Mouse (Mus musculus): ENCODE results near the gene 1700014D04Rik. TPM values are rescaled to one million over a fixed set of nuclear protein-coding genes. Genes with fewer than 3 reads are reported as not detected.
"Not testable (repeated sequence)": the region's sequence is repeated elsewhere in the genome, so short reads cannot be mapped to it uniquely, and the experiment has no call there.

Gene 1700014D04Rik
- polyA plus RNA-seq, 1 experiment, result not detected

- H3K4me2 ChIP-seq (ENCODE audit: low read depth), result no peak overlapping the region
- no peak overlapping the region for H3ac ChIP-seq (ENCODE audit: control insufficient read depth, insufficient read length)
- no peaks in the 10 kb centered on the region for H3K36me3 ChIP-seq (ENCODE audit: control insufficient read depth, insufficient read depth)
Observed at GRCm38 (mm10) chr13:59704562-59704961, 42.0 kb downstream of the 1700014D04Rik start.

GRCm38 (mm10) chr13:59703514-59703913, 43.0 kb downstream of the 1700014D04Rik start:
- Histone ChIP-seq H3K36me3 (ENCODE audit: control insufficient read depth, insufficient read depth) (no peaks in the 10 kb centered on the region), H3K79me2 (ENCODE audit: control insufficient read depth, insufficient read depth) (no peaks in the 10 kb centered on the region), H3K27me3 (ENCODE audit: control insufficient read depth, insufficient read depth, insufficient read length) (peaks cover 41% of the 10 kb centered on the region), H3K4me2 (ENCODE audit: low read depth) (no peak overlapping the region), H3K4me3 (no peak overlapping the region), H3ac (ENCODE audit: control insufficient read depth, insufficient read length) (no peak overlapping the region)
- no peak for TF ChIP-seq REST (IDR thresholded peaks at IDR 0.05; ENCODE audit: insufficient read depth, insufficient read length)
- TF ChIP-seq MYOD1 (IDR thresholded peaks at IDR 0.05; ENCODE audit: control insufficient read depth in 1 of 3, insufficient read length in 2 of 3, low read depth in 2 of 3), result no peak
- no peak for TF ChIP-seq MYOG (IDR thresholded peaks at IDR 0.05; ENCODE audit: control insufficient read depth in 1 of 3, insufficient read depth in 1 of 3, insufficient read length in 2 of 3, low read depth in 2 of 3)
- no peak for TF ChIP-seq TCF3 (IDR thresholded peaks at IDR 0.05; ENCODE audit: insufficient read length, low read depth)
- no peak for TF ChIP-seq POLR2AphosphoS2 (IDR thresholded peaks at IDR 0.05; ENCODE audit: insufficient read length, low read depth)
- no peak for TF ChIP-seq CEBPB (IDR thresholded peaks at IDR 0.05; ENCODE audit: insufficient read depth, poor library complexity, severe bottlenecking)
- no peak for TF ChIP-seq MAX (IDR thresholded peaks at IDR 0.05; ENCODE audit: low read depth)
- TF ChIP-seq TCF12 (IDR thresholded peaks at IDR 0.05; ENCODE audit: insufficient read depth, poor library complexity, severe bottlenecking), result no peak
- TF ChIP-seq USF1 (IDR thresholded peaks at IDR 0.05; ENCODE audit: low read depth), result no peak
- no peak for TF ChIP-seq SRF (IDR thresholded peaks at IDR 0.05; ENCODE audit: control insufficient read depth, insufficient read length, low read depth)
- no peak for TF ChIP-seq E2F4 (IDR thresholded peaks at IDR 0.05; ENCODE audit: insufficient read depth)
- no peak for TF ChIP-seq POLR2A (IDR thresholded peaks at IDR 0.05; ENCODE audit: insufficient read length, low read depth)

More at GRCm38 (mm10) chr13:59704562-59704961, 42.0 kb downstream of the 1700014D04Rik start:
- TF ChIP-seq TCF12 (IDR thresholded peaks at IDR 0.05; ENCODE audit: insufficient read depth, poor library complexity, severe bottlenecking), result no peak
- Histone ChIP-seq H3K27me3 (ENCODE audit: control insufficient read depth, insufficient read depth, insufficient read length) (peaks cover 38% of the 10 kb centered on the region), H3K4me3 (no peak overlapping the region), H3K79me2 (ENCODE audit: control insufficient read depth, insufficient read depth) (no peaks in the 10 kb centered on the region)

- H3ac ChIP-seq (ENCODE audit: control insufficient read depth, insufficient read length); H3K36me3 ChIP-seq (ENCODE audit: control insufficient read depth, insufficient read depth); H3K79me2 ChIP-seq (ENCODE audit: control insufficient read depth, insufficient read depth); H3K4me2 ChIP-seq (ENCODE audit: low read depth); H3K4me3 ChIP-seq: not testable (repeated sequence)
- H3K27me3 ChIP-seq (ENCODE audit: control insufficient read depth, insufficient read depth, insufficient read length), result peaks cover 43% of the 10 kb centered on the region
Observed at GRCm38 (mm10) chr13:59700137-59700536, 46.4 kb downstream of the 1700014D04Rik start.

- H3K79me2 ChIP-seq (ENCODE audit: control insufficient read depth, insufficient read depth), result no peaks in the 10 kb centered on the region
- no peak overlapping the region for H3ac ChIP-seq (ENCODE audit: control insufficient read depth, insufficient read length)
- no peak overlapping the region for H3K4me2 ChIP-seq (ENCODE audit: low read depth)
- H3K27me3 ChIP-seq (ENCODE audit: control insufficient read depth, insufficient read depth, insufficient read length), result peaks cover 33% of the 10 kb centered on the region
- H3K36me3 ChIP-seq (ENCODE audit: control insufficient read depth, insufficient read depth), result no peaks in the 10 kb centered on the region
- H3K4me3 ChIP-seq, result no peak overlapping the region
- TF ChIP-seq MYOD1 (IDR thresholded peaks at IDR 0.05; ENCODE audit: control insufficient read depth in 1 of 3, insufficient read length in 2 of 3, low read depth in 2 of 3), result no peak
- TF ChIP-seq TCF12 (IDR thresholded peaks at IDR 0.05; ENCODE audit: insufficient read depth, poor library complexity, severe bottlenecking), result no peak
- no peak for TF ChIP-seq MAX (IDR thresholded peaks at IDR 0.05; ENCODE audit: low read depth)
- TF ChIP-seq SRF (IDR thresholded peaks at IDR 0.05; ENCODE audit: control insufficient read depth, insufficient read length, low read depth), result no peak
- no peak for TF ChIP-seq E2F4 (IDR thresholded peaks at IDR 0.05; ENCODE audit: insufficient read depth)
- TF ChIP-seq REST (IDR thresholded peaks at IDR 0.05; ENCODE audit: insufficient read depth, insufficient read length), result no peak
- no peak for TF ChIP-seq POLR2A (IDR thresholded peaks at IDR 0.05; ENCODE audit: insufficient read length, low read depth)
- no peak for TF ChIP-seq CEBPB (IDR thresholded peaks at IDR 0.05; ENCODE audit: insufficient read depth, poor library complexity, severe bottlenecking)
Observed at GRCm38 (mm10) chr13:59699131-59699530, 47.4 kb downstream of the 1700014D04Rik start.

- Histone ChIP-seq H3K36me3 (ENCODE audit: control insufficient read depth, insufficient read depth) (no peaks in the 10 kb centered on the region), H3K4me2 (ENCODE audit: low read depth) (no peak overlapping the region), H3K79me2 (ENCODE audit: control insufficient read depth, insufficient read depth) (no peaks in the 10 kb centered on the region), H3K27me3 (ENCODE audit: control insufficient read depth, insufficient read depth, insufficient read length) (peaks cover 12% of the 10 kb centered on the region), H3ac (ENCODE audit: control insufficient read depth, insufficient read length) (no peak overlapping the region), H3K4me3 (no peak overlapping the region)
- no peak for TF ChIP-seq SRF (IDR thresholded peaks at IDR 0.05; ENCODE audit: control insufficient read depth, insufficient read length, low read depth)
- TF ChIP-seq USF1 (IDR thresholded peaks at IDR 0.05; ENCODE audit: low read depth), result no peak
- TF ChIP-seq TCF12 (IDR thresholded peaks at IDR 0.05; ENCODE audit: insufficient read depth, poor library complexity, severe bottlenecking), result no peak
- no peak for TF ChIP-seq REST (IDR thresholded peaks at IDR 0.05; ENCODE audit: insufficient read depth, insufficient read length)
- no peak for TF ChIP-seq POLR2A (IDR thresholded peaks at IDR 0.05; ENCODE audit: insufficient read length, low read depth)
- no peak for TF ChIP-seq MYOD1 (IDR thresholded peaks at IDR 0.05; ENCODE audit: control insufficient read depth in 1 of 3, insufficient read length in 2 of 3, low read depth in 2 of 3)
- TF ChIP-seq POLR2AphosphoS2 (IDR thresholded peaks at IDR 0.05; ENCODE audit: insufficient read length, low read depth), result no peak
- TF ChIP-seq E2F4 (IDR thresholded peaks at IDR 0.05; ENCODE audit: insufficient read depth), result no peak
- TF ChIP-seq MAX (IDR thresholded peaks at IDR 0.05; ENCODE audit: low read depth), result no peak
- TF ChIP-seq CEBPB (IDR thresholded peaks at IDR 0.05; ENCODE audit: insufficient read depth, poor library complexity, severe bottlenecking), result no peak
- no peak for TF ChIP-seq MYOG (IDR thresholded peaks at IDR 0.05; ENCODE audit: control insufficient read depth in 1 of 3, insufficient read depth in 1 of 3, insufficient read length in 2 of 3, low read depth in 2 of 3)
- TF ChIP-seq TCF3 (IDR thresholded peaks at IDR 0.05; ENCODE audit: insufficient read length, low read depth), result no peak
Observed at GRCm38 (mm10) chr13:59695781-59696180, 50.8 kb downstream of the 1700014D04Rik start.
